Comparison of ENCODE assay signal across 22 mouse cellular contexts in the genomic region with DNA sequence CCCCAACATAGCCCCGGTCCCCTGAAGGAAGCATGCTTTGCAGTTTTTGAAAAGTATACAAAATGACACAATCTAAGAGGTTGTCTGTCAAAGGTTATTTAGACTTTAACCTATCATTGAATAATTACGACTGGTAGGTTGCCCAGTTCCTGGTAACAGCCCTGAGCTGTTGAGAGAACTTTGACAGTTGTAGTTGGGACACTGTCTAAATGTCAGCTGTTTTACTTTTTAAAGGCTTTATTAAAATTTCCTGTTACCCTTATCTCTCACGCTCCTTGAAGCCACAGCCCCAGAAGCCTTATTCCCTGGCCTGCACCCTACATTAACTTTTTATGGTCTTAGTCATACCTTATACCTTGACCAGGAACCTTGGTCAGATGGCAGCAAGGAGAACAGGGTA.
DNase-seq lines count a peak whose midpoint lies in the region; ATAC-seq and TF ChIP-seq lines count a peak whose summit lies in the region.
"Had no signal": no experiment of that assay in that cellular context is flagged by ENCODE, and none has a peak within 500 bp of the region (broad histone marks: within the 10 kb centered on the region; RNA-seq: fewer than 3 reads in every experiment).

No protein-coding gene starts in this region.

- 0 out of 2 replicates have a peak, but pooled peaks have one; percentile 36 for ATAC-seq in cerebellum, adult (ENCODE audit: insufficient number of reproducible peaks, low FRiP score, low TSS enrichment)
- peak; percentile 20; the same call in 1 of the 2 replicates for ATAC-seq in liver, postnatal 0 days
- ATAC-seq in intestine, embryonic 16.5 days: peak; percentile 70
- ATAC-seq: forebrain, embryonic 15.5 days; hindbrain, embryonic 16.5 days; Patski had no signal

- no peak overlapping the region for H3K4me2 ChIP-seq in liver, postnatal 0 days (ENCODE audit: low read depth, low read length)
- no peak overlapping the region for H3K4me2 ChIP-seq in intestine, embryonic 16.5 days (ENCODE audit: low read depth, low read length)
- H3K4me2 ChIP-seq: embryonic facial prominence, embryonic 12.5 days; embryonic facial prominence, embryonic 15.5 days; forebrain, embryonic 15.5 days; heart, embryonic 12.5 days; heart, embryonic 15.5 days; hindbrain, embryonic 13.5 days had no signal

- no peaks in the 10 kb centered on the region for H3K27me3 ChIP-seq in liver, postnatal 0 days (ENCODE audit: insufficient read depth, low read length)
- no peaks in the 10 kb centered on the region for H3K27me3 ChIP-seq in intestine, embryonic 16.5 days (replicated peaks; ENCODE audit: control insufficient read depth, insufficient read depth, low read length)
- H3K27me3 ChIP-seq: embryonic facial prominence, embryonic 12.5 days; embryonic facial prominence, embryonic 15.5 days; forebrain, embryonic 15.5 days; heart, embryonic 12.5 days; heart, embryonic 15.5 days; hindbrain, embryonic 13.5 days; Patski had no signal

- no peaks in the 10 kb centered on the region for H3K36me3 ChIP-seq in liver, postnatal 0 days (replicated peaks; ENCODE audit: insufficient read depth, low read length)
- no peaks in the 10 kb centered on the region for H3K36me3 ChIP-seq in intestine, embryonic 16.5 days (ENCODE audit: control insufficient read depth, insufficient read depth, low read length)
- H3K36me3 ChIP-seq: embryonic facial prominence, embryonic 12.5 days; embryonic facial prominence, embryonic 15.5 days; forebrain, embryonic 15.5 days; heart, embryonic 12.5 days; heart, embryonic 15.5 days; hindbrain, embryonic 10.5 days; hindbrain, embryonic 13.5 days had no signal

- no peak overlapping the region for H3K4me3 ChIP-seq in liver, postnatal 0 days (ENCODE audit: low read depth, low read length)
- no peak overlapping the region for H3K4me3 ChIP-seq in intestine, embryonic 16.5 days (ENCODE audit: low read length)
- H3K4me3 ChIP-seq: embryonic facial prominence, embryonic 12.5 days; embryonic facial prominence, embryonic 15.5 days; forebrain, embryonic 15.5 days; heart, embryonic 12.5 days; heart, embryonic 15.5 days; hindbrain, embryonic 10.5 days; hindbrain, embryonic 13.5 days had no signal

- no peak for TF ChIP-seq EP300 in liver, postnatal 0 days (IDR thresholded peaks at IDR 0.05; ENCODE audit: low read depth)

- H3K27ac ChIP-seq in liver, postnatal 0 days (ENCODE audit: low read depth): no peak overlapping the region
- H3K27ac ChIP-seq in intestine, embryonic 16.5 days (ENCODE audit: low read length): no peak overlapping the region
- H3K27ac ChIP-seq: embryonic facial prominence, embryonic 12.5 days; embryonic facial prominence, embryonic 15.5 days; forebrain, embryonic 15.5 days; heart, embryonic 15.5 days; hindbrain, embryonic 10.5 days; hindbrain, embryonic 13.5 days had no signal

- no peak for DNase-seq in cerebellum, postnatal 36 days
- DNase-seq in liver, postnatal 0 days: no peak
- no peak for DNase-seq in liver
- no peak for DNase-seq in adrenal gland, postnatal 14 days
- no peak for DNase-seq in embryo, embryonic 10 days (ENCODE audit: low spot score)
- DNase-seq: adrenal gland, postnatal 10 days; cerebellum, adult 8-10 months; gastrocnemius, postnatal 25 days; heart, adult 18-20 months; heart, postnatal 10 days; heart, postnatal 36 days had no signal

- no peak overlapping the region for H3K9ac ChIP-seq in liver, postnatal 0 days (replicated peaks)
- no peak overlapping the region for H3K9ac ChIP-seq in intestine, embryonic 16.5 days (ENCODE audit: low read depth, low read length)
- H3K9ac ChIP-seq: embryonic facial prominence, embryonic 12.5 days; embryonic facial prominence, embryonic 15.5 days; forebrain, embryonic 15.5 days; heart, embryonic 12.5 days; heart, embryonic 15.5 days; hindbrain, embryonic 13.5 days had no signal

- TF ChIP-seq CTCF in liver, postnatal 0 days (IDR thresholded peaks at IDR 0.05; ENCODE audit: low read depth): no peak

- H3K9me3 ChIP-seq in liver, postnatal 0 days (ENCODE audit: low read length): no peaks in the 10 kb centered on the region
- no peaks in the 10 kb centered on the region for H3K9me3 ChIP-seq in intestine, embryonic 16.5 days (ENCODE audit: control insufficient read depth, low read length)
- H3K9me3 ChIP-seq: embryonic facial prominence, embryonic 12.5 days; embryonic facial prominence, embryonic 15.5 days; forebrain, embryonic 15.5 days; heart, embryonic 12.5 days; heart, embryonic 15.5 days; hindbrain, embryonic 10.5 days; hindbrain, embryonic 13.5 days had no signal

- 53% methylated on average over 3 of the region's 3 CpGs for WGBS in liver, postnatal 0 days (ENCODE audit: insufficient replicate concordance)
- WGBS in intestine, embryonic 16.5 days: 40% methylated on average over 3 of the region's 3 CpGs

- peaks cover 3% of the 10 kb centered on the region; the same call in 1 of the 2 replicates for H3K4me1 ChIP-seq in liver, postnatal 0 days (ENCODE audit: insufficient read depth)
- no peaks in the 10 kb centered on the region for H3K4me1 ChIP-seq in intestine, embryonic 16.5 days (ENCODE audit: control insufficient read depth, insufficient read depth, low read length)
- H3K4me1 ChIP-seq: embryonic facial prominence, embryonic 12.5 days; embryonic facial prominence, embryonic 15.5 days; forebrain, embryonic 15.5 days; heart, embryonic 15.5 days; hindbrain, embryonic 10.5 days; hindbrain, embryonic 13.5 days had no signal

Comparison
In these comparisons a context has a peak if more than half of its experiments do, and no peak if none do; other contexts are left out.
1. ATAC-seq: peak in every context shown above with its lines; median percentile 70 in intestine, embryonic 16.5 days; 36 in cerebellum, adult; 20 in liver, postnatal 0 days.